Mouse (Mus musculus): ENCODE measurements around the gene Cwc25.
A peak's percentile ranks its signal among the peaks of the same experiment; 100 is the strongest.
"Not testable (repeated sequence)": the region's sequence is repeated elsewhere in the genome, so short reads cannot be mapped to it uniquely, and the experiment has no call there.

Gene Cwc25

DNA sequence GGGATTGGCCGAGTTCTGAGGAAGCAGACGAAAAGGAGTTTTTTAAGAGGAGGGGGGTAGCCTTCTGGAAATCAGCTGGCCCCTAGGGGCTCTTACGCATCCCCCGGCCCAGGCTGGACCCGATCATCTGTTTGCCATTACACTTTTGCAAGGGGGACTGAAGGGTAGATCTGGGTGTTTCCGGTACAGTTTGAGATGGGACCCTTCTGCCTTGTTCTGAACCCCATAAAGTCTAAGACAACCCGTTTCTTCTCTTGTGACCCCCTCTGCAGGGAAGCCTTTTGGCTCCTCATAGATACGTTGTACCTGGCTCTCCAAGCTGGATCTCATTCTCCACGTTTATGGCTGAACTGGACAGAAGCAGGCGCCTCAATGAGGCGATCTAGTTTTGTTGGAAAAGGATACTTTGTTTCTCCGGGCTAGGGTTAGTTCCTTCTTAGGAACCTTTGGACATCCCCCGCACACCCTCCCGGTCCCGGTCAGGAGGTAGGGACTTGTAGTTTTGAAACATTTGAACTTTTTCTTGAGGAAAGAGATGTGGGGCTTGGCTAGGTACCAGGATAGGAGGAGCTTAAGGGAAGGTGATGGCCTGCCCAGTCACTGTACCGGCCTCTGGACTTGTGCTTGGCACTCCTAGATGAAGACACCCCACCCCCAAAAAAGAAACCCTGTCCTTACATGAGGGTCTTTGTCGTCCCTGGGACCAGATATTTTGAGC is 34.5 kb upstream of the Cwc25 start:
- no peak for DNase-seq

DNA sequence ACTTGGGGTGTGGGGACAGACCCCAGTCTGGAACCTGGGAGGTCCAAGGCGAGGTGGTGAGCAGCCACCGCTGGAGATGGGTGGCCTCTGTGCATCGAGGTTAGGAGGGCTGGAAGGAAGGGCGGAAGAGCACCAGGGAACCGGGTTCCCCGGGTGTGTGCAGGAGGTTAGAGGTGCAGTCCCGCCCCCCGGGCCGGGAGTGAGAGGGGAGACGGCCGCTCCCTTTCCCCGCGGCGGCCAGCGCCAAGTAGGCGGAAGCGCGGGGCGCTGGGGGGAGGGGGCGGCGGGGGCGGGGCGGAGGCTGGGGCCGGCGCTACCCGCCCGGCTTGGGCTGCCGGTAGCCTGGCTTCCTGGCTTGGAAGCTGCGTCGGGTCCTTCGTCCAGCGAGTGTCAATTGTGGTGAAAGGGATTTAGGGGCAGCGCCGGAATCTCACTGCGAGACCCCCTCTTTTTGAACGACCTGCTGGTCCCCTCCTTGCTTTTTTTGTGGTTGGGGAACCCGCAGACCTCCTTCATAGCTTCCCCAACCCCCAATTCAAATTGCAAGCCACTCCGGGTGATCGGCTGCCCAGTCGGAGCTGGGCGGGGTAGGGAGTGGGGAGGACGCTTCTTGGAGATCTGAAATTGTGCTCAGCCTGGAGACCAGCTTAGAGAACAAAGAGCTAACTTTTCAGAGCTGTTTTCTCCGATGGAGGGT is 33.8 kb upstream of the Cwc25 start:
- DNase-seq, result no peak

DNA sequence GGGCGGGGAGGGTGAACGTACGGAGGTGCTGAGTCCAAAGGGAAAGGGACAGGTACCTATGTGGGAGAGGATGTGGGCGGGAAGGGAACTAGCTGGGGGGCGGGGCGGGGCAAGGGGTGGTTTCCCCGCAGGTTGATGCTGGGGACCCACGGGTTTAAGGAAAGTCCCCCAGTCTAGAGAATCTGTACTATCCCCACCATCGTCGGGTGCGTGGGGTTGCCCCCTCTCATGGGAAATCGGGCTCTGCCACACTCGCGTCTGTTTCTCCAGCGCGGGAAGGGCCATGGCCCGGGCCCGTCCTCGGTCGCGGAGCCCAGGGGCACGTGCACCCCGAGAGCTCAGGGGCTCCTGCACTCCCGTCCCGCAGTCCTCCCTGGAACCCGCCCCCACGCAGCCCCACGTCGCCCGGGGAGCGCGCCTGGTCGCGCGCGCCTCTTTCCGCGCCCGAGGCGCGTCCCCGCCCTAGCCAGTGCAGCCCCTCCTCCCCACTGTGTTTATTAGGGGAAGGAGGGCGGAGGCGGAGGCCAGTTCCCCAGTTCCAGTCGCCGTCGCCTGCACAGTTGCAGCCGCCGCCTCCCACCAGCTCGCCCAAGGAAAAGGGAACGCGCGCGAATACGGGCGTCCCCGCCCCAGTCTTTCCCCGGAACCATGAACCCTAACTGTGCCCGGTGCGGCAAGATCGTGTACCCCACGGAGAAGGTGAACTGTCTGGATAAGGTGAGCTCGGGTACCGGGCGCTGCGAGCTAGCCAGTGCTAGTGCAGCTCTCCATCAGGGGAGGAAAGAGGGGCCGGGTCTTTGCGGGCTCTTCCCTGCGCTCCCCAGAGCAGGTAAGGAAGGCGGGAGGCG is 33.0 kb upstream of the Cwc25 start:
- peak; percentile 92 for DNase-seq

DNA sequence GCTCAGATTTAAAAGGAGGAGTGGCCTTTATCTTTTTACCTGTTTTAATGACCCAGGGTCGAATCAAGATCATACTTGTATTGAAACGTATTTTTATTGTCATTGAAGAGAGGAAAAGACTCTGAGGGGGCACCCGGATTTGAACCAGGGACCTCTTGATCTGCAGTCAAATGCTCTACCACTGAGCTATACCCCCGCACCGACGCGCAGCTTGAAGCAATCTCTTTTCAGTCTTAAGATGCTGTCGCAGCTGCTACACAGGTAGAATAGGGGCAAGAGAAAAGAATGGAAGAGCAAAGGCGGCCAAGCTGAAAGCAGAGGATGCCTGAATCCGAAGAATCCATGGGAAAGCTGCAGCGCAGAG is 32.4 kb upstream of the Cwc25 start, which contains the start of gene Lasp1:
Lasp1 (plus strand) TSS at position 219 of the 364 bp plus-strand sequence.
- peak; percentile 94 for DNase-seq

DNA sequence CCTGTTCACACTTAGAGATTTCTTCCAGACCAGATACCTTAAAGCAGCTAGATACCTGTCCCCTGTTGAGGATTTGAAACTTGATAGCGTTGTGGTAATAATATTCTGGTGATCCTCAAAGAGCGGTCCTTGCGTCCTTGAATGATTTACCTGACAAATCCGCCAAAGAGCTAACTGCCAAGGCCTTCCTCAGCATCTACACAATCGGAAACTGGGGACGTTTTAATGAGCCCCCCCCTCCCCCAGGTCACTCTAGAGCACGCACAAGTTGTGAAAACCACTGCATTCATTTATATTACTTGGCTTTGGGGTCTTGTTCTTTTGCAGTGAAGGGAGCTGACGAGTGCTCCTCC is 31.7 kb upstream of the Cwc25 start:
- no peak for DNase-seq

DNA sequence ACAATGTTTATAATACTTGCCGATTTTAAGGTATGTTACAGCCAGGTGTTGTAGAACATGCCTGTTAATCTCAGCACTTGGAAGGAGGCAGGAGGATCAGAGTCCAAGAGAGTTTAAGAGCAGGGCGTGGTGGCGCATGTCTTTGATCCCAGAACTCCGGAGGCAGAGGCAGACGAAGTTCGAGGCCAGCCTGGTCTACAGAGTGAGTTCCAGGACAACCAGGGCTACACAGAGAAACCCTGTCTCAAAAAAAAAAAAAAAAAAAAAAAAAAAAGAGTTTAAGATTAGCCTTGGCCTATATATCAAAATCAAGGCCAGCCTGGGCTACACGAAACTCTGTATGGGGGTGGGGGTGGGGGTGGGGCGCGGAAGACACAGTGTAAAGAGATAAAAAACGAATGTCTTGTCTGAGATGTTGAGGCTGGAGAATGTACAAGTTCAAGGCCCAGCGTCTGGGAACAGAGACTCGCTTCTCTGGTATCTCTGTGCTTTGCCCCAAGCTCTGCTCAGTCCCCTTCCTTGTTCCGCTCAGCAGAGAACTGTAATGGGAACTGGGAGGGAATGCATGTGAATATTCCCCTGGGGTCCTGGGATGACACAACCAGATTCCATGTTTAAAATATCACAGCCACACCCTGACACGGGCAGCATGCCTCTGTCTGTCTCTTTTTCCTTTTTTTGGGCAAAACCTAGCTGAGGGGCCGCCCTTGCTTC is 31.2 kb upstream of the Cwc25 start:
- DNase-seq, result no peak

DNA sequence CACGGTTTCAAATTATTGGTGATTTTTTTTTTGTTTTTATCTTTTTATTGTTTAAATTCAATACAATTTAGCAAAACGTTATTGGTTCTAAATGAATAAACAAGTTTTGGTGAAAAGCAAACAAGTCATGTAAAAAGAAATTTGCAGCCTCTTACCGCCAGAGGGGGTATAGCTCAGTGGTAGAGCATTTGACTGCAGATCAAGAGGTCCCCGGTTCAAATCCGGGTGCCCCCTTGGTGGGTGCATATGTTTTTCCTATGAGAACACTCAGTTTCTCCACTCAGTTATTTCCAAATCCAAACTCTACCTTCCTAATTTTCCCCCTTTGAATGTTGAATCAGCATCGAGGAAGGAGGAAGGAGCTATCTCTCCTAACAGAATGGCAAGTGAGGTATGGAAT is 30.6 kb upstream of the Cwc25 start:
- peak; percentile 89 for DNase-seq

DNA sequence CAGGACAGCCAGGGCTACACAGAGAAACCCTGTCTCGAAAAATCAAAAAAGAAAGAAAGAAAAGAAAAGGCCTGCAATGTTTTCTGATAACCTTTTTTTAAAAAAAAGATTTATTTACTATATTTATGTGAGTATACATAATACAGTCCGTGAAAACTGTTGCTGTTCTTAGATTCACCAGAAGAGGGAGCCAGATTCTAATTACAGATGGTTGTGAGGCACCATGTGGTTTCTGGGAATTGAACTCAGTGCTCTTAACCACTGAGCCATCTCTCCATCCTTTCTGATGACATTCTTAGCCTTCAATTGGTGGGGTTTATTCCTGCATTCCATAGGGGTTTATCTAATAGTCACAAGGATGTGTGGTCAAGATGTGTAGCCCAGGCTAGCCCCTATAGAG is 26.8 kb upstream of the Cwc25 start:
- peak; percentile 69 for DNase-seq

DNA sequence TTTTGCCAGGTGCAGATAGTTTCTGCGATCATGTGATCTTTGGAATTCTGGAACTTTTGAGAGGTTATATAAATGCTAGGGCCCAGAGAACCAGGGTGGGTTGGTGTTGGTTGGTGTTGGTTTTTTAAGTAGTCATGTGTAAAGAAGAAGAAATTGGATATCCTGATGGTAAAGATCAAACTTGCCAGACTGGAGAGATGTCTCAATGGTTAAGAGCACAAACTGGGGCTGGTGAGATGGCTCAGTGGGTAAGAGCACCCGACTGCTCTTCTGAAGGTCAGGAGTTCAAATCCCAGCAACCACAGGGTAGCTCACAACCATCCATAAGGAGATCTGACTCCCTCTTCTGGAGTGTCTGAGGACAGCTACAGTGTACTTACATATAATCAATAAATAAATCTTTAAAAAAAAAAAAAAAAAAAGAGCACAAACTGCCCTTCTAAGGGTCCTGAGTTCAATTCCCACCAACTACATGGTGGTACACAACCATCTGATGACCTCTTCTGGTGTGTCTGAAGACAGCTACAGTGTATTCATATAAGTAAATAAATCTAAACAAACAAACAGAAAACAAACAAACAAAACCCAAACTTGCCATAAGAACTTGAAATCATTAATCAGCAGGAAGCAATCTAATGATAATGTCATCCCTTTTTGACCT is 24.6 kb upstream of the Cwc25 start:
- DNase-seq, result not testable (repeated sequence)

DNA sequence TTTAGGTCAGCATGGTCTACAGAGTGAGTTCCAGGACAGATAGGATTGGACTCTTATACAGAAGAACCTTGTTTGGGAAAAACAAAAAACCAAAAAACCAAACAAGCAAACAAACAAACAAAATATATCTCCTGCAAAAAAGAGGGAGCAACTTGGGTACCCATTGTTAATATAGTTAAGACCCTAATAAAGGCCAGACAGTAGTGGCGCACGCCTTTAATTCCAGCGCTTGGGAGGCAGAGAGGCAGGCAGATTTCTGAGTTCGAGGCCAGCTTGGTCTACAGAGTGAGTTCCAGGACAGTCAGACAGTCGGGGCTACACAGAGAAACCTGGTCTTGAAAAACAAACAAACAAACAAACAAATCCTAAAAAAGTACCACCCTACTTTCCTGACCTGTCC is 23.4 kb upstream of the Cwc25 start:
- no peak for DNase-seq

DNA sequence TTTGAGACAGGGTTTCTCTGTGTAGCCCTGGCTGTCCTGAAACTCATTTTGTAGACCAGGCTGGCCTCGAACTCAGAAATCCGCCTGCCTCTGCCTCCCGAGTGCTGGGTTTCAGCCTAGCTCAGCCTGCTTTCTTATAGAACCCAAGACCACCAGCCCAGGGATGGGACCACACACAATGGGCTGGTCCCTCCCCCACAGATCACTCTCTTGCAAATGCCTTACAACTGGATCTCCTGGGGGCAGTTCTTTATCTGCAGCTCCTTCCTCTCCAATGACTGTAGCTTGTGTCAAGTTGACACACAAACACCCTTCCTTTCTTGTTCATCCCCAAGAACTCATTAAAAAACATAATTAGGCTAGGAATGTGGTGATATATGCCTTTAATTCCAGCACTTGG is 21.6 kb upstream of the Cwc25 start:
- DNase-seq, result no peak

DNA sequence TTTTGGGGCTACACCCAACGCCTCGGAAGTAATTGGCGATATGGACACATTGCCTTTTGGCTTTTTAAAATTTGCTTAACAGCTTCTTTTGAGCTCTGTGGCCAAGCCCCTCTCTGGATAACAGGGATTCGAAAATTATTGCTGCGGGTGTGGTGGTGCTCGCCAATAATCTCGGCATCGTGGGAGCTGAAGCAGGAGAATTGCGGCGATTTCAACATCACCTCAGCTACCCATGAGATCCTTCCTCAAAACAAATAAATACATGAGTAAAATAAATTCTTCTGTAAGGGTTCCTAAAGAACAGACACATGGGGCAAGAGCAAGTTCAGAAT is 16.2 kb upstream of the Cwc25 start:
- no peak for DNase-seq

DNA sequence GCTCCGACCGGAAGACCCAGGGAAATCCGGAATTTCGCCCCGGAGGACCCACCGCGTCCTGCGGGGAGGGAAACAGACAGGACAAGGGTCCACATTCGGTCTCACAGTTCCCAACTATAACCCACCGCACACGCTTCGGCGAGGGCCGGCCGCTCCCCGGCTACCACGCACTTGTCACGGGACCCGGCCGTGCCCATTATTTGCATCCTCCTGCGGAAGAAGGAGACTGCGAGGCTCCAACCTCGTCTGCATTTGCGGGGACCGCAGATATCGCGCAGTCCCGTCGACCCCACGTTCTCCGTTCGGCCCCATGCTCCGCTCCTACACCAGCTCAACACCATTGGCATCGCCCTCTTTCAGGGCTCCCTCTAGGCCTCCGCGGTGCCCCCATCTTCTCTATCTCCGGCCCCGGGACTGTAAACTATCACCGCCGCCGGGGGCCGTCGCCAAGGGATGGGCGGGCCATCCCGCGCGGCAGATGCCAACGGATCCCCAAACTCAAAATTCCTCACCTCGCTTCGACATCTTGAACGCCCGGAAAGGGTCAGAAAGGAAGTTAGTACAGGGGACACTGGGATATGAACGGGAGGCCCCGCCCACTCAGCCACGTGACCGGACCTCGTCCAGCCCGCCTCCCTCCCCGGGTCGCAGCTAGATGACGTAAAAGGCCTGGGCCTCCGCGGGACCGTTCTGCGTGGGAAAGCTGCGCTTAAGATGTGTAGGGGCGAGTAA is 15.6 kb upstream of the Cwc25 start, which contains the start of gene Rpl23:
Rpl23 (minus strand) TSS at position 606 of the 732 bp plus-strand sequence.
- DNase-seq, result peak; percentile 99

DNA sequence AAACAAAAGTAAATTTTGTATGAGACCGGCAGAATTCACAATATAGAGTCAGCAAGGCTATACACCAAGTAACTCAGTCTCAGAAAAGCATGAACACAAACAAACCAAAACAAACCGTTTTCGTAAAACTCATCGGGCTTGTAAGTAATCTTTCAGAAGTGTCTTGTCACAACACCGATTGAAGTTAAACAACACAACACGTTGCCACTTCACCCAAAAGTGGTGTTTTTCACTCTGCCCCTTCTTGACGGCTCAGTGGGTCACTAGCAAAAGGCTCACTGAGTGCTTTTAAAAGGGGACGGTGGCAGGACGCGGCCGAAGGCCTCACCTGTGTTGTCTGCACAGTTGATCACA is 15.1 kb upstream of the Cwc25 start:
- DNase-seq, result no peak

DNA sequence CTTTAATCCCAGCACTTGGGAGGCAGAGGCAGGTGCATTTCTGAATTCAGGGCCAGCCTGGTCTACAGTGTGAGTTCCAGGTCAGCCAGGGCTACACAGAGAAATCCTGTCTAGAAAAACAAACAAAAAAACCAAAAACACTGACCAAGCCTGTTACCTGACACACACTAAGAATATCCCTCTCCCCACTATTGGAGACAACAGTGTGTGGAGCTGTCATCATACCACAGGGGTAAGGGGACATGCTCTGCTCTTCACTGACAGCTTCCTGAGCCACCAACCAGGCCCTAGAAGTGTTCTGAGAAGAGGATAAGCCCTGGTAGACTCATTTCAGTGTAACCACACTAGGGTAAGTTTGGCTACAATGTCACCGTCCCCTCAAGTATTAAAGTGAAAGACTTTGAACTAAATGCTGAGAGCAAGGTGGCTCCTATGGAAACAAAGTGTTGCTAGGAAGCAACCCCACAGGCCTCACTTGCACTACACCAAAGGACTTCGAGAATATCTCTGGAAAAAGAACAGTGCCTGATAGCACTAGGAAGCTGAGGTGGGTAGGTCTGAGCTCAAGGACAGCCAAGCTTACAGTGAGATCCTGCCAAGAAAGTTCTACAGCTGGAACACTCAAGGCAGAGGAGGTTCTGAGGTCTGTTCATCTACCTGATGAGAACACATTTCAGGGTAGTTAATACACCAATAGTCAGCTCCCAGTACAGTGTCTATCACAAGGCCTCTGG is 13.8 kb upstream of the Cwc25 start:
- no peak for DNase-seq

DNA sequence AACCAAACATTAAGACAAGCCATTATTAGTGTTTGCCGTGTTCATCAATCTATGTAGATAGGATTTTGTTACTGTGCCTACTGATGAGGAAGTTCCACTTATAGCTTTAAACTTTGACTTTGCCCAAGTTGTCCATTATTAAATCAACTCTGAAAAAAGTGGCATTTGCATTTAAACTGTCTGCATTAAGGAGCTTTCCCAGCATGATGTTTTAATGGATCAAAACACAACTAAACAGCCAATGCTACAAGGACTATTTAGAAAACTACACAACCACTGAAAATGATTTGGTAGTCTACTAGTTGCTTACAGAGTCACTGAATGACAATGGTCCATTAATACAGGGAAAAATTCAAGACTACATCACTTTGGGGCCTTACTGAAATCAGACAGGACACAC is 12.6 kb upstream of the Cwc25 start:
- no peak for DNase-seq

DNA sequence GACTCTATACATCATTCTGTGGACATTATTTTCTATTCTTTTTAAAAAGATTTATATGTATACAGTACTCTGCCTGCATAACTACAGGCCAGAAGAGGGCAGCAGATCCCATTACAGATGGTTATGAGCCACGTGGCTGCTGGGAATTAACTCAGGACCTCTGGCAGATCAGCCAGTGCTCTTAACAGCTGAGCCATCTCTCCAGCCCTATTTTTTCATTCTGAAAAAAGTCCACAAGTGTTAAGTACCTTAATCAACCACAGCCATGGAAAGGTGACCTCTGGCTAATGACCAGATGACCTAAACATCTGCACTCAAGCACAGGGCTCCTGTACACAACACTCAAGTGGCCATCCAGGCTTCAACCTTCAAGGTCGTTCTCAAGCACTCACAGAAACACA is 10.8 kb upstream of the Cwc25 start:
- no peak for DNase-seq

DNA sequence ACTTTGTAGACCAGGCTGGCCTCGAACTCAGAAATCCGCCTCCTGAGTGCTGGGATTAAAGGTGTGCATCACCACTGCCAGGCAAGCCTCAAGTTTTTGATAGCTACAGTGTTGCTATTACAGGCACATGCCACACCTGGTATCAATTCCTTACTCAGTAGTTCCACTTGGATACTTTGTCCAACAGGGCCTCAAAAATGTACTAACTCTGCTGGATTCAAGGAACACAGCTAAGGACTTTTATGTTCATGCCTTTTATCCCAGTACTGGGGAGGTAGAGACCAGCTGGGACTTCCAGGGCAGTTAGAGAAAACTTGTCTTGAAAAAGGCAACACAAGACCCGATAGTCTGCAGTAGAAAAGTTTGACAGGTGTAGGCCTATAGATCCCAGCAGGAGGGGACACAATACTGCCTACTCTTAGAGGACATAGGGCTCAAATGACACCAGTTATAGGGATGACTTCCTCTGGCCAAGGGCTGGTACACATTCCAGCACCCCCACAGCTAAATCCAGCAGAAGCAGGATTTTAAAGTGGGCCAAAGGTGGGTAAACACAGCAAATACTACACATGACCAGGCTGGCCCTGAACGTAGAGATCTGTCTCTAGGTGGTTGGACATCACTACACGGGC is 10.3 kb upstream of the Cwc25 start:
- no peak for DNase-seq

DNA sequence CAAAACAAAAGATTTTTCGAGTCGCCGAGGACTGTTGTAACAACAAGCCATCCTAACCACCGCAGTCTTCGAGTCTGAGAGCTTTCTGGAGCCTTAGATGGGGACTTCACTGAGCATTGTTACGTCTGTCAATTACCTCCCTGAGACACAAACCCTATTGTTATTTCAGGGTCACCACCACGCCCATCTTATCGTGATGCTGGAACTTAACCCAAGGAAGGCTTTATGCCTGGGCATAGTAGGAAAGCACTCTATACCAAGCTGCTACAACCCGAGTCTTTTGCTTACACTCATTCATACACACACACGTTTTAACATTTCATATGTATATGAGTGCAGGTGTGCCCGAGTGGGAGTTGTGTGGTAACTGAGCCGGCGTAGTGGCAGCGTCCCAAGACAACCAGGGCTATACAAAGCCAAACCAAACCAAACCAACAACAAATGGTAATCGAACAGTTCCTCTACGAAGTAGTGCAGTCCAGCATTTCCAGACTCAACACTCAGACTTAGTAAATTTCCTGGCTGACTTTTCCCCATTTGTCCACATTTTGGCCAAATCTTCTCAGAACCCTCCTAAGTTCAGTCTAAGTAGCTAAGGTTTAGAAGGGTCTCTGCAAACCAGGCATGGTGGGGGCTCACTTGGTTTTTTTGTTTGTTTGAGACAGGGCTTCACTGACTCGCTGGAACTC is 9.6 kb upstream of the Cwc25 start, which contains the start of gene 1700001P01Rik:
1700001P01Rik (minus strand) TSS at position 111 of the 689 bp plus-strand sequence.
- DNase-seq, result no peak

DNA sequence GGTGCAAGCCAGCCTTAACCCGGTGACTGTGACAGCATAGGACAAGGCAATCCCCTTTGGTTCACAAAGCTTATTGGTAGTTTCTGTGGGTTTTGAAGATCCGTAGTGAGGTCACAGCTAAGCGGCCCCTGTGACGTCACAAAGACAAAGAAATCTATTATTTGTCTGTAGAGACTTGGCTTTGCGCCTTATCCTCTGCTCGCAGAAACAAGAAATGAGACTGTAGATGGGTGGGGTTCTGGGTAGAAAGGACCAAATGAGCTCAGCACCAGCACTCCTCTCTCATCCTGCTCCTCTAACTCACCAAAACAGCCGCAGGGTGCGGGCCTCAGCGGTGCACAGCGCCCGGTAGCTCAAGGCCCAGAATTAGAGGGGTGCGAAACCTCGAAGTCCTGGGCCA is 8.8 kb upstream of the Cwc25 start:
- no peak for DNase-seq
